Mouse (Mus musculus) kidney, adult 2 months (tissue): ENCODE results near the gene Smap1.

Experiments
- CTCF ChIP-seq: fragments of 200-500 bp; conservative IDR thresholded peaks from 2 replicates; pipeline ENCODE4 v1.5.1; 2011; ENCODE audit warnings: low read depth, mild to moderate bottlenecking, control low read depth, low read length, moderate library complexity, mixed read lengths; ENCODE audit not compliant: insufficient read depth, insufficient read length
- POLR2A ChIP-seq: fragments of 200-500 bp; IDR thresholded peaks from one replicate; pipeline ENCODE4 v1.6.1; 2011; ENCODE audit warnings: low read depth, low read length, control low read depth

DNA sequence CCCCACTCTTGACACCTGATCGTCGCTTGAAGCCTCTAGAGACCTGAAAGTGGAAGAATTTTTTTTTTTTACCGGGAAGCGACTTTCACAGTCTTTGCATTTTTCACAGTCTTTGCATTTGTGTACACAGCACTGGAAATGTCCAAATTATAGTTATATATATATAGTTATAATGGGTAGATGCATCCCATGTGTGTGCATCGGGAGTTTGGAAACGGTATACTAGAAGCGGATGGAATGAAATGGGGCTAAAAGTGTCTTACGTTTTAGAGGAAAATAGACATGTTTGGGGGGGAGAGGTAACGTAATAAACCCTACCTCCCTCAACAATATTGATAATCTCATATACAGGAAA is 390 bp upstream of the Smap1 start:
- TF ChIP-seq POLR2A: no peak
- no peak for TF ChIP-seq CTCF
